Mouse (Mus musculus): ENCODE data around the gene Polr3a. TPM values are rescaled to one million over a fixed set of nuclear protein-coding genes. Genes with fewer than 3 reads are reported as not detected.
A peak's percentile ranks its signal among the peaks of the same experiment; 100 is the strongest.

Gene Polr3a
- 19.8 and 23.7 TPM in 2 replicates for polyA plus RNA-seq (2014; fragmentation: Nextera tagmentation; extraction: Ambion mirVana)

- peak; percentile 77 for ATAC-seq (ENCODE audit: low read depth)
- Histone ChIP-seq H3K9me3 (ENCODE audit: control insufficient read depth, low read length) (no peaks in the 10 kb centered on the region), H3K4me2 (ENCODE audit: low read depth, low read length) (peak within 1 kb of the TSS; percentile 48), H3K4me3 (ENCODE audit: low read depth, low read length) (peak within 1 kb of the TSS; percentile 72), H3K9ac (replicated peaks; ENCODE audit: low read depth, low read length) (peak within 1 kb of the TSS; percentile 75), H3K27ac (ENCODE audit: low read depth, low read length) (peak within 1 kb of the TSS; percentile 5; the same call in 1 of the 2 replicates), H3K36me3 (ENCODE audit: control insufficient read depth, insufficient read depth, low read length) (peaks cover 23% of the 10 kb centered on the region), H3K4me1 (ENCODE audit: control insufficient read depth, insufficient read depth, low read length) (peaks cover 14% of the 10 kb centered on the region), H3K27me3 (ENCODE audit: control insufficient read depth, insufficient read depth, low read length) (no peaks in the 10 kb centered on the region)
- under 1% methylated on average over 30 of the region's 30 CpGs for WGBS
Observed at GRCm38 (mm10) chr14:24486773-24487227, at the start of gene Polr3a, which contains the start of gene Rps24. Polr3a (minus strand) TSS chr14:24487058. Rps24 (plus strand) TSS chr14:24487125.

GRCm38 (mm10) chr14:24534865-24535545 lies 48.1 kb upstream of the Polr3a start:
- Histone ChIP-seq H3K4me2 (ENCODE audit: low read depth, low read length) (no peak overlapping the region), H3K4me3 (ENCODE audit: low read depth, low read length) (no peak overlapping the region), H3K9me3 (ENCODE audit: control insufficient read depth, low read length) (no peaks in the 10 kb centered on the region), H3K27ac (ENCODE audit: low read depth, low read length) (peak overlapping the region; percentile 76), H3K36me3 (ENCODE audit: control insufficient read depth, insufficient read depth, low read length) (no peaks in the 10 kb centered on the region), H3K27me3 (ENCODE audit: control insufficient read depth, insufficient read depth, low read length) (no peaks in the 10 kb centered on the region), H3K4me1 (ENCODE audit: control insufficient read depth, insufficient read depth, low read length) (peaks cover 26% of the 10 kb centered on the region), H3K9ac (replicated peaks; ENCODE audit: low read depth, low read length) (no peak overlapping the region)
- peak; percentile 64; the same call in 1 of the 2 replicates for ATAC-seq (ENCODE audit: low read depth)
- 34% methylated on average over 9 of the region's 9 CpGs for WGBS

- no peaks in the 10 kb centered on the region for H3K27me3 ChIP-seq (ENCODE audit: control insufficient read depth, insufficient read depth, low read length)
- no peak overlapping the region for H3K4me3 ChIP-seq (ENCODE audit: low read depth, low read length)
- ATAC-seq (ENCODE audit: low read depth), result peak; percentile 35; the same call in 1 of the 2 replicates
- no peaks in the 10 kb centered on the region for H3K9me3 ChIP-seq (ENCODE audit: control insufficient read depth, low read length)
- no peaks in the 10 kb centered on the region for H3K36me3 ChIP-seq (ENCODE audit: control insufficient read depth, insufficient read depth, low read length)
- no peak overlapping the region for H3K4me2 ChIP-seq (ENCODE audit: low read depth, low read length)
- peaks cover 25% of the 10 kb centered on the region for H3K4me1 ChIP-seq (ENCODE audit: control insufficient read depth, insufficient read depth, low read length)
- no peak overlapping the region for H3K27ac ChIP-seq (ENCODE audit: low read depth, low read length)
- H3K9ac ChIP-seq (replicated peaks; ENCODE audit: low read depth, low read length), result no peak overlapping the region
- WGBS, result 2% methylated on average over 6 of the region's 6 CpGs
Observed at GRCm38 (mm10) chr14:24530228-24530627, 43.4 kb upstream of the Polr3a start.

- Histone ChIP-seq H3K9ac (replicated peaks; ENCODE audit: low read depth, low read length) (no peak overlapping the region), H3K27ac (ENCODE audit: low read depth, low read length) (no peak overlapping the region), H3K27me3 (ENCODE audit: control insufficient read depth, insufficient read depth, low read length) (no peaks in the 10 kb centered on the region), H3K36me3 (ENCODE audit: control insufficient read depth, insufficient read depth, low read length) (no peaks in the 10 kb centered on the region), H3K4me3 (ENCODE audit: low read depth, low read length) (no peak overlapping the region), H3K4me2 (ENCODE audit: low read depth, low read length) (no peak overlapping the region), H3K9me3 (ENCODE audit: control insufficient read depth, low read length) (no peaks in the 10 kb centered on the region), H3K4me1 (ENCODE audit: control insufficient read depth, insufficient read depth, low read length) (peaks cover 10% of the 10 kb centered on the region; the same call in 1 of the 2 replicates)
- no peak for ATAC-seq (ENCODE audit: low read depth)
- WGBS, result 63% methylated on average over 10 of the region's 10 CpGs
Observed at GRCm38 (mm10) chr14:24526440-24526839, 39.6 kb upstream of the Polr3a start.

- ATAC-seq (ENCODE audit: low read depth), result no peak
- no peak overlapping the region for H3K9ac ChIP-seq (replicated peaks; ENCODE audit: low read depth, low read length)
- H3K36me3 ChIP-seq (ENCODE audit: control insufficient read depth, insufficient read depth, low read length), result no peaks in the 10 kb centered on the region
- H3K9me3 ChIP-seq (ENCODE audit: control insufficient read depth, low read length), result no peaks in the 10 kb centered on the region
- no peaks in the 10 kb centered on the region for H3K27me3 ChIP-seq (ENCODE audit: control insufficient read depth, insufficient read depth, low read length)
- no peak overlapping the region; the same call in 1 of the 2 replicates for H3K27ac ChIP-seq (ENCODE audit: low read depth, low read length)
- no peak overlapping the region for H3K4me2 ChIP-seq (ENCODE audit: low read depth, low read length)
- no peak overlapping the region for H3K4me3 ChIP-seq (ENCODE audit: low read depth, low read length)
- H3K4me1 ChIP-seq (ENCODE audit: control insufficient read depth, insufficient read depth, low read length), result peaks cover 10% of the 10 kb centered on the region; the same call in 1 of the 2 replicates
- 53% methylated on average over 10 of the region's 10 CpGs for WGBS
Observed at GRCm38 (mm10) chr14:24525677-24526415, 39.0 kb upstream of the Polr3a start.

GRCm38 (mm10) chr14:24525137-24525536 lies 38.3 kb upstream of the Polr3a start:
- no peak overlapping the region for H3K4me2 ChIP-seq (ENCODE audit: low read depth, low read length)
- no peaks in the 10 kb centered on the region for H3K27me3 ChIP-seq (ENCODE audit: control insufficient read depth, insufficient read depth, low read length)
- no peak overlapping the region for H3K9ac ChIP-seq (replicated peaks; ENCODE audit: low read depth, low read length)
- H3K27ac ChIP-seq (ENCODE audit: low read depth, low read length), result no peak overlapping the region
- WGBS, result 70% methylated on average over 3 of the region's 3 CpGs
- no peaks in the 10 kb centered on the region for H3K9me3 ChIP-seq (ENCODE audit: control insufficient read depth, low read length)
- no peak overlapping the region for H3K4me3 ChIP-seq (ENCODE audit: low read depth, low read length)
- no peaks in the 10 kb centered on the region for H3K36me3 ChIP-seq (ENCODE audit: control insufficient read depth, insufficient read depth, low read length)
- H3K4me1 ChIP-seq (ENCODE audit: control insufficient read depth, insufficient read depth, low read length), result peaks cover 8% of the 10 kb centered on the region; the same call in 1 of the 2 replicates
- ATAC-seq (ENCODE audit: low read depth), result no peak

GRCm38 (mm10) chr14:24521597-24521996 lies 34.7 kb upstream of the Polr3a start:
- Histone ChIP-seq H3K27me3 (ENCODE audit: control insufficient read depth, insufficient read depth, low read length) (no peaks in the 10 kb centered on the region), H3K4me2 (ENCODE audit: low read depth, low read length) (no peak overlapping the region), H3K4me1 (ENCODE audit: control insufficient read depth, insufficient read depth, low read length) (peaks cover 6% of the 10 kb centered on the region; the same call in 1 of the 2 replicates), H3K4me3 (ENCODE audit: low read depth, low read length) (no peak overlapping the region), H3K9ac (replicated peaks; ENCODE audit: low read depth, low read length) (no peak overlapping the region), H3K27ac (ENCODE audit: low read depth, low read length) (no peak overlapping the region), H3K36me3 (ENCODE audit: control insufficient read depth, insufficient read depth, low read length) (no peaks in the 10 kb centered on the region), H3K9me3 (ENCODE audit: control insufficient read depth, low read length) (no peaks in the 10 kb centered on the region)
- ATAC-seq (ENCODE audit: low read depth), result no peak
- WGBS, result 62% methylated on average over 8 of the region's 8 CpGs

- no peak; the same call in 1 of the 2 replicates for ATAC-seq (ENCODE audit: low read depth)
Observed at GRCm38 (mm10) chr14:24512527-24513161, 25.8 kb upstream of the Polr3a start.

More at GRCm38 (mm10) chr14:24512527-24513161, 25.8 kb upstream of the Polr3a start:
- Histone ChIP-seq H3K4me3 (ENCODE audit: low read depth, low read length) (no peak overlapping the region), H3K9me3 (ENCODE audit: control insufficient read depth, low read length) (no peaks in the 10 kb centered on the region), H3K27ac (ENCODE audit: low read depth, low read length) (peak overlapping the region; percentile 22; the same call in 1 of the 2 replicates), H3K36me3 (ENCODE audit: control insufficient read depth, insufficient read depth, low read length) (no peaks in the 10 kb centered on the region), H3K9ac (replicated peaks; ENCODE audit: low read depth, low read length) (no peak overlapping the region), H3K4me2 (ENCODE audit: low read depth, low read length) (no peak overlapping the region), H3K4me1 (ENCODE audit: control insufficient read depth, insufficient read depth, low read length) (peaks cover 9% of the 10 kb centered on the region), H3K27me3 (ENCODE audit: control insufficient read depth, insufficient read depth, low read length) (no peaks in the 10 kb centered on the region)
- WGBS, result 38% methylated on average over 6 of the region's 6 CpGs
